Mouse (Mus musculus) cerebellum, adult 2 months (tissue): ENCODE measurements at regions not wholly inside any gene's neighbourhood (a gene's known extent, or its start where the extent isn't known, plus 50 kb on each side); places are given as distances from the start of the nearest gene placed in this dataset.

Source experiments
- CTCF ChIP-seq: fragments of 200-500 bp; IDR thresholded peaks from 2 replicates; pipeline ENCODE4 v1.5.1; 2011; ENCODE audit warnings: low read depth, mild to moderate bottlenecking, control low read depth, low read length, moderate library complexity, borderline replicate concordance; ENCODE audit not compliant: insufficient read depth
- POLR2A ChIP-seq: fragments of 200-500 bp; IDR thresholded peaks from 2 replicates; pipeline ENCODE4 v1.6.1; 2011; ENCODE audit warnings: low read length, control low read depth, borderline replicate concordance; ENCODE audit not compliant: insufficient read depth

DNA sequence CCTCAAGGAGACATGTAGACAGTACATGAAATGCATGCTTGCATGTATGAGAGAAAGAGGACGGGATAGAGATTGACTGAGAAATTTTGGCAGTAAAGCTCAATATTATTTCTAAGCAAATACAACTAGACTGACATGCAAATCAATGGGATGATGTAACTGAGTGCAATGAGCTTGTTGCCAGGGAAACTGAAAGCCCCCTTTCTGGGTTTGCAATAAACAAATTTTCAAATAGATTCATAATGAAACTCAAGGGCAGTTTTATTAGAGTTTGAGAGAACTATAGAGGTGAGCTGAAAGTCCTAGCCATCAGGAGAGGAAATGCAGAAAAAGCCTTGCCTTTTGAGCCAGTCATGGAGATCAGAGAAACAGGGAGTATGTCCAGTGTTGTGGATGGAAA, 460.2 kb downstream of the Arl4a start:
- TF ChIP-seq POLR2A: no peak
- TF ChIP-seq CTCF: no peak
